Mouse (Mus musculus) mature B cell (primary cell): ENCODE results near the gene Gm4881.

Experiments used
- in situ Hi-C: fragments of 300-500 bp; cut with MboI; formaldehyde crosslinking; loops from 2 replicates; pipeline ENCODE4 v1.14.3; 2019

Gene Gm4881

GRCm38 (mm10) chr7:24954450-24954849, 10.2 kb upstream of the Gm4881 start:
- in situ Hi-C loops, result no loop called here

- in situ Hi-C loops, result no loop called here
Measured at GRCm38 (mm10) chr7:24953966-24954365, 9.7 kb upstream of the Gm4881 start.

GRCm38 (mm10) chr7:24949958-24950623, 5.8 kb upstream of the Gm4881 start:
- in situ Hi-C loops, result loop anchor here (10.0 kb wide), 1 partner anchor 135 kb away; no protein-coding TSS in a partner anchor

- in situ Hi-C loops, result loop anchor here (10.0 kb wide), 1 partner anchor 134 kb away; no protein-coding TSS in a partner anchor
Measured at GRCm38 (mm10) chr7:24948774-24949173, 4.5 kb upstream of the Gm4881 start.

- in situ Hi-C loops, result loop anchor here (10.0 kb wide), 1 partner anchor 133 kb away; no protein-coding TSS in a partner anchor
Measured at GRCm38 (mm10) chr7:24947316-24948048, 3.2 kb upstream of the Gm4881 start.

- in situ Hi-C loops, result loop anchor here (10.0 kb wide), 1 partner anchor 129 kb away; no protein-coding TSS in a partner anchor
Measured at GRCm38 (mm10) chr7:24943641-24944040, 653 bp downstream of the Gm4881 start.

GRCm38 (mm10) chr7:24931651-24932050, 12.6 kb downstream of the Gm4881 start:
- in situ Hi-C loops, result no loop called here

GRCm38 (mm10) chr7:24930475-24930874, 13.8 kb downstream of the Gm4881 start:
- in situ Hi-C loops, result no loop called here

GRCm38 (mm10) chr7:24919728-24920127, 24.6 kb downstream of the Gm4881 start:
- in situ Hi-C loops, result no loop called here

GRCm38 (mm10) chr7:24918763-24919323, 25.5 kb downstream of the Gm4881 start:
- in situ Hi-C loops, result no loop called here

- in situ Hi-C loops, result no loop called here
Measured at GRCm38 (mm10) chr7:24912480-24912879, 31.8 kb downstream of the Gm4881 start.

- in situ Hi-C loops, result no loop called here
Measured at GRCm38 (mm10) chr7:24907211-24907748, 37.0 kb downstream of the Gm4881 start.

GRCm38 (mm10) chr7:24906551-24906950, 37.7 kb downstream of the Gm4881 start:
- in situ Hi-C loops, result no loop called here

GRCm38 (mm10) chr7:24904936-24905335, 39.4 kb downstream of the Gm4881 start:
- in situ Hi-C loops, result loop anchor here (5.0 kb wide), 1 partner anchor 62 kb away; no protein-coding TSS in a partner anchor

GRCm38 (mm10) chr7:24904070-24904483, 40.2 kb downstream of the Gm4881 start:
- in situ Hi-C loops, result loop anchor here (5.0 kb wide), 1 partner anchor 63 kb away; no protein-coding TSS in a partner anchor

- in situ Hi-C loops, result loop anchor here (5.0 kb wide), 1 partner anchor 64 kb away; no protein-coding TSS in a partner anchor
Measured at GRCm38 (mm10) chr7:24903444-24903825, 40.9 kb downstream of the Gm4881 start.

- in situ Hi-C loops, result loop anchor here (5.0 kb wide), 1 partner anchor 64 kb away; no protein-coding TSS in a partner anchor
Measured at GRCm38 (mm10) chr7:24902630-24903443, 41.5 kb downstream of the Gm4881 start, which contains the start of gene Arhgef1. Arhgef1 (plus strand) TSS chr7:24902912.

- in situ Hi-C loops, result loop anchor here (5.0 kb wide), 1 partner anchor 65 kb away; no protein-coding TSS in a partner anchor
Measured at GRCm38 (mm10) chr7:24902264-24902629, 42.0 kb downstream of the Gm4881 start.

- in situ Hi-C loops, result loop anchor here (5.0 kb wide), 1 partner anchor 65 kb away; no protein-coding TSS in a partner anchor
Measured at GRCm38 (mm10) chr7:24901842-24902241, 42.5 kb downstream of the Gm4881 start.

- in situ Hi-C loops, result loop anchor here (5.0 kb wide), 1 partner anchor 66 kb away; no protein-coding TSS in a partner anchor
Measured at GRCm38 (mm10) chr7:24901114-24901513, 43.2 kb downstream of the Gm4881 start.

GRCm38 (mm10) chr7:24897959-24898358, 46.3 kb downstream of the Gm4881 start:
- in situ Hi-C loops, result no loop called here
